Mouse (Mus musculus): ENCODE data around the gene Eps15. TPM values are rescaled to one million over a fixed set of nuclear protein-coding genes. Genes with fewer than 3 reads are reported as not detected.

Gene Eps15
- polyA plus RNA-seq, 1 experiment from 2014 or later = 26.6 TPM

- no peak overlapping the region for H3K27ac ChIP-seq
- WGBS = 54% methylated on average over 2 of the region's 2 CpGs
- no peak for ATAC-seq (replicated peaks; ENCODE audit: low FRiP score, low read depth)
Measured at GRCm38 (mm10) chr4:109255321-109255720, 24.7 kb upstream of the Eps15 start.

GRCm38 (mm10) chr4:109255727-109256417 lies 24.2 kb upstream of the Eps15 start:
- H3K36me3 ChIP-seq (ENCODE audit: insufficient read depth, low read length) = no peaks in the 10 kb centered on the region
- ATAC-seq (replicated peaks; ENCODE audit: low FRiP score, low read depth) (no peak), DNase-seq (ENCODE audit: low spot score) (no peak)
- 86% methylated on average over 11 of the region's 11 CpGs for WGBS
- no peak overlapping the region for H3K4me2 ChIP-seq (ENCODE audit: low read length)
- no peak overlapping the region for H3K4me3 ChIP-seq (replicated peaks; ENCODE audit: low read depth, low read length)
- no peak overlapping the region for H3K27ac ChIP-seq
- no peaks in the 10 kb centered on the region for H3K4me1 ChIP-seq (replicated peaks; ENCODE audit: insufficient read depth, low read length)
- no peak overlapping the region for H3K9ac ChIP-seq (ENCODE audit: low read depth, low read length)
- H3K9me3 ChIP-seq (replicated peaks; ENCODE audit: low read length) = no peaks in the 10 kb centered on the region
- TF ChIP-seq CTCF (IDR thresholded peaks at IDR 0.05; ENCODE audit: low read depth) = no peak
- no peaks in the 10 kb centered on the region for H3K27me3 ChIP-seq (ENCODE audit: insufficient read depth, low read length)

More at GRCm38 (mm10) chr4:109255321-109255720, 24.7 kb upstream of the Eps15 start:
- H3K9ac ChIP-seq (ENCODE audit: low read depth, low read length) = no peak overlapping the region
- no peak overlapping the region for H3K4me2 ChIP-seq (ENCODE audit: low read length)
- no peak for DNase-seq (ENCODE audit: low spot score)
- no peaks in the 10 kb centered on the region for H3K36me3 ChIP-seq (ENCODE audit: insufficient read depth, low read length)
- H3K9me3 ChIP-seq (replicated peaks; ENCODE audit: low read length) = no peaks in the 10 kb centered on the region
- H3K4me3 ChIP-seq (replicated peaks; ENCODE audit: low read depth, low read length) = no peak overlapping the region
- no peaks in the 10 kb centered on the region for H3K4me1 ChIP-seq (replicated peaks; ENCODE audit: insufficient read depth, low read length)
- no peaks in the 10 kb centered on the region for H3K27me3 ChIP-seq (ENCODE audit: insufficient read depth, low read length)
- TF ChIP-seq CTCF (IDR thresholded peaks at IDR 0.05; ENCODE audit: low read depth) = peak; percentile 19; the same call in 1 of the 2 replicates

DNA sequence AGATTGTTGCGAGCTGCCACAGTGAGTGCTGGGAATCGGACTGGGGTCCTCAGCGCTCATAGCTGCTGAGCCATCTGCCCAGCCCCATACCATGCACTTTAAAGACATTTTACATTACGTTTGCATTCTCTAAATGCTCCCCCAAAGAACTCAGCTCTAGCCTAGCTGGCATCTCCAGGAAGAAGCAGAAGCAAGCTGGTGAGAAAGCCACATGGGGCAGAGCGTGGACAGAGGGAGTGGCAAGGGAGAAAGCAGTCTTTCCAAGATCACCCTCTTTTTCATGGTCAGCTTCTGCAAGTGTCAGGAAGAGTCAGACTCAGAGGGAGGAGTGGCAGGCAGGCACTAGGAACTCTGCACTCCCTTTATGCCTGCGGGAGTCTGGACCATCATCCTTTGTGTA lies 23.3 kb upstream of the Eps15 start:
- Histone ChIP-seq H3K4me2 (ENCODE audit: low read length) (no peak overlapping the region), H3K4me1 (replicated peaks; ENCODE audit: insufficient read depth, low read length) (no peaks in the 10 kb centered on the region), H3K4me3 (replicated peaks; ENCODE audit: low read depth, low read length) (no peak overlapping the region), H3K27ac (no peak overlapping the region), H3K9ac (ENCODE audit: low read depth, low read length) (no peak overlapping the region), H3K9me3 (replicated peaks; ENCODE audit: low read length) (no peaks in the 10 kb centered on the region), H3K27me3 (ENCODE audit: insufficient read depth, low read length) (no peaks in the 10 kb centered on the region), H3K36me3 (ENCODE audit: insufficient read depth, low read length) (no peaks in the 10 kb centered on the region)
- DNase-seq (ENCODE audit: low spot score) (no peak), ATAC-seq (replicated peaks; ENCODE audit: low FRiP score, low read depth) (no peak)
- WGBS = 93% methylated on average over 6 of the region's 6 CpGs
- no peak for TF ChIP-seq CTCF (IDR thresholded peaks at IDR 0.05; ENCODE audit: low read depth)

DNA sequence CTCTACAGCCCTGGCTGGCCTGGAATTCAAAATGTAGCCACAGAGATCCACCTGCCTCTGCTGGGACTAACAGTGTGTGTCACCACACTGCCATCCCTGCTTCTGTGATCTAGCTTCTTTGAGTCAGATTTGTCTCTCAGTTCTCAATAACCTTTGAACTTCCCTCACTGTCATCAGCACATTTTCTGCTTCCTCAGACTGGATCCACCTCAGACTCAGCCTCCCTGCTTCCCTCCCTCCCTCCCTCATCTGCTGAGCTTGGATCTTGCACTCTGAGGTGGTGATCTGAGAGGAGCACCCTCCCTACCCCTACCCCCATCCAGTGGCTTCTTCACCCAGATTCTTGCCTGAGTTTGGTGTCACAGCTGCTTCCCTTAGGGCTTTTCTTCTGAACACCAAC lies 22.4 kb upstream of the Eps15 start:
- Histone ChIP-seq H3K27me3 (ENCODE audit: insufficient read depth, low read length) (no peaks in the 10 kb centered on the region), H3K9ac (ENCODE audit: low read depth, low read length) (no peak overlapping the region), H3K4me3 (replicated peaks; ENCODE audit: low read depth, low read length) (no peak overlapping the region), H3K4me1 (replicated peaks; ENCODE audit: insufficient read depth, low read length) (no peaks in the 10 kb centered on the region), H3K27ac (no peak overlapping the region), H3K36me3 (ENCODE audit: insufficient read depth, low read length) (no peaks in the 10 kb centered on the region), H3K9me3 (replicated peaks; ENCODE audit: low read length) (no peaks in the 10 kb centered on the region), H3K4me2 (ENCODE audit: low read length) (no peak overlapping the region)
- no peak for DNase-seq (ENCODE audit: low spot score)
- no peak; the same call in 1 of the 2 replicates for ATAC-seq (replicated peaks; ENCODE audit: low FRiP score, low read depth)
- TF ChIP-seq CTCF (IDR thresholded peaks at IDR 0.05; ENCODE audit: low read depth) = no peak

DNA sequence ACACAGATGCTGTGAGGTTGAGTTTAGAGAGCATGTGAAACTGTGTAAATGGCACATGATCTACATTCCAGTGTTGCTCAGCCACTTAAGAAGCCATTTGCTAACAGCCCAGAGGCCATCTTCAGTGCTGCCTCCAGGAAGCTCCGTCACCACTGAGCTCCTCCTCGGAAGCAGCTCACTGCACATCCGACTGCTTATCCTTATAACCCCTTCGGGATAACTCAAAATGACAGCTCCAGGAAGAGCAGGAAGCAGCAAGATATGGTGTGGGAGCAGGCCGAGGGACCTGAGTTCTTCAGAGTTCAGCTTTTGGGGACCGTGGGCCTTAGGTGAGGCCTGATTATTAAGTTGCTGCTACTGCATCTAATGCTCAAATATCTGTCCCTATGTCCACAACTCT lies 18.0 kb upstream of the Eps15 start:
- DNase-seq (ENCODE audit: low spot score) (peak; percentile 37), ATAC-seq (replicated peaks; ENCODE audit: low FRiP score, low read depth) (no peak)
- no peak overlapping the region for H3K4me3 ChIP-seq (replicated peaks; ENCODE audit: low read depth, low read length)
- H3K4me2 ChIP-seq (ENCODE audit: low read length) = no peak overlapping the region
- H3K9ac ChIP-seq (ENCODE audit: low read depth, low read length) = no peak overlapping the region
- no peaks in the 10 kb centered on the region for H3K27me3 ChIP-seq (ENCODE audit: insufficient read depth, low read length)
- no peaks in the 10 kb centered on the region for H3K36me3 ChIP-seq (ENCODE audit: insufficient read depth, low read length)
- 46% methylated on average over 6 of the region's 6 CpGs for WGBS
- H3K9me3 ChIP-seq (replicated peaks; ENCODE audit: low read length) = no peaks in the 10 kb centered on the region
- no peak overlapping the region for H3K27ac ChIP-seq
- TF ChIP-seq CTCF (IDR thresholded peaks at IDR 0.05; ENCODE audit: low read depth) = no peak
- no peaks in the 10 kb centered on the region for H3K4me1 ChIP-seq (replicated peaks; ENCODE audit: insufficient read depth, low read length)

GRCm38 (mm10) chr4:109266056-109266455 lies 14.0 kb upstream of the Eps15 start:
- Histone ChIP-seq H3K27me3 (ENCODE audit: insufficient read depth, low read length) (no peaks in the 10 kb centered on the region), H3K4me1 (replicated peaks; ENCODE audit: insufficient read depth, low read length) (no peaks in the 10 kb centered on the region), H3K9ac (ENCODE audit: low read depth, low read length) (no peak overlapping the region), H3K27ac (no peak overlapping the region), H3K36me3 (ENCODE audit: insufficient read depth, low read length) (no peaks in the 10 kb centered on the region), H3K4me2 (ENCODE audit: low read length) (no peak overlapping the region), H3K4me3 (replicated peaks; ENCODE audit: low read depth, low read length) (no peak overlapping the region), H3K9me3 (replicated peaks; ENCODE audit: low read length) (no peaks in the 10 kb centered on the region)
- TF ChIP-seq CTCF (IDR thresholded peaks at IDR 0.05; ENCODE audit: low read depth) = no peak
- DNase-seq (ENCODE audit: low spot score) = no peak
- ATAC-seq (replicated peaks; ENCODE audit: low FRiP score, low read depth) = no peak
- 90% methylated on average over 3 of the region's 3 CpGs for WGBS

- WGBS = 30% methylated on average over 2 of the region's 2 CpGs
Measured at GRCm38 (mm10) chr4:109266744-109267143, 13.3 kb upstream of the Eps15 start.

More at GRCm38 (mm10) chr4:109266744-109267143, 13.3 kb upstream of the Eps15 start:
- DNase-seq (ENCODE audit: low spot score) = no peak
- Histone ChIP-seq H3K4me3 (replicated peaks; ENCODE audit: low read depth, low read length) (no peak overlapping the region), H3K4me2 (ENCODE audit: low read length) (no peak overlapping the region), H3K9me3 (replicated peaks; ENCODE audit: low read length) (no peaks in the 10 kb centered on the region), H3K4me1 (replicated peaks; ENCODE audit: insufficient read depth, low read length) (no peaks in the 10 kb centered on the region), H3K27me3 (ENCODE audit: insufficient read depth, low read length) (no peaks in the 10 kb centered on the region), H3K27ac (no peak overlapping the region), H3K9ac (ENCODE audit: low read depth, low read length) (no peak overlapping the region), H3K36me3 (ENCODE audit: insufficient read depth, low read length) (no peaks in the 10 kb centered on the region)
- no peak for TF ChIP-seq CTCF (IDR thresholded peaks at IDR 0.05; ENCODE audit: low read depth)
- no peak for ATAC-seq (replicated peaks; ENCODE audit: low FRiP score, low read depth)
